Mouse (Mus musculus) regulatory T cell (primary cell): ENCODE data around the gene Nedd4.

Experiments
- in situ Hi-C: fragments of 300-600 bp; cut with MboI, MseI; formaldehyde crosslinking; loops from one replicate; pipeline ENCODE4 v1.15.1; 2025; ENCODE audit warnings: high pct_unique_total_duplicates

Gene Nedd4

DNA sequence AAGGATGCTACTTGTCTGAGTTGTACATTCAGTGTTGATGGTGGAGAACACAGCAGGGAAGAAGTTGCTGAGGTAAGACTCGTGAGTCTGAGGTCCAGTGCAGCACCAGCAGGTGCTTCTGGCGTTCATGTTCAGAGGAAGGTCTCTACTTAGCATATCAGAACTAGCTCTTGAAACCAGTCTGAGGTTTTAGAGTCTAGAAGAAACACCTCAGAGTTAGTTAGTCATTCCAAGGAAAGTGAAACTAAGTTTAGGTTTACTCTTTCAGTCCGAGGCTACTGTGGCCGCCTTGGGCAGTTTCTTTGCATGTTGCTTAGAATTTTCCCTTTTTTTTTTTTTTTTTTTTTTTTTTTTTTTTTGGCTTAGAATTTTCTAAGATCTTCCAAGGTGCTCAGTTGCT lies 16.6 kb downstream of the Nedd4 start:
- in situ Hi-C loops = no loop called here

DNA sequence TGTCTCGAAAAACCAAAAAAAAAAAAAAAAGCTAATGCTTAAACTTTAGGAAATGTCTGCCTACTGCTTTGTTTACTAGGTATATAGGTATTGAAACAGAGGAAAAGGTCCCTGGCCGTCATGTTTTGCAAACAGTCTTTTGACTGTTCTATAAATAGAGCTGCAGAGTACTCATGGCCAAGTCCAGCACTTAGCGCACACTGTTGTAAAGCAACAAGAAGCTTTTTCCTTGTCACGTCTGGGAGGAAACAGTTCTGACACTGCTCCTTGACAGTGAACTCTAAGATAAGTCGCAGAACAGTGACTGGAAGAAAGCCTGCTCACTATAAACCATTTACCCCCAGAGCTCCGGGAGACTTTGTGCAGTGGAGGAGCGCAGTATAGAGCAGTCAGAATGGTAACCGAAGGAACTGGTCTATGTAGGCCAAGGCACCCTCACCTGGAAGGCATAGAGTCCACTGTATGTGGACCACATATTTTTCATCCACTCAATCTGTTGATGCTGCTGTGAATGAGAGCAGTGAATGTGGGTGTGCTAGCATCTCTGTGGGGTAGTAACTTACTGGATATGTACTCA lies 19.6 kb downstream of the Nedd4 start:
- in situ Hi-C loops = no loop called here

DNA sequence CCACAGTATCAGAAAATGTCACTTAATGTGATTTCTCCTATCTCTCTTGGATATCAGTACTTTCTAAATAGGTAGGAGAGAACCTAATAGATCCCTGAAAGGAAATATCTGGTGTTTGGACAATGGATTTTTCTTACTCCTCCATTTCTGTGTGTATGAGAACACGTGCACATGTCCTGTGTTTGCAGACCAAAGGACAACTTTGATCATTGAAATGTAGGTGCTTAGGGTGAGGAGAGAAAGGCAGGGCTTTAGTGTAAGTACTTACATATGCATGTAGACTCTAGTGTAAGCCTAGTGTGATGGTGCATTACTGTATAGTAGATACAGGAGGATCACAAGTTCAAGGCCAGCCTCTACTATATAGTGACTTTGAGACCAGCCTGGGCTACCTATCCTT lies 21.1 kb downstream of the Nedd4 start:
- in situ Hi-C loops = no loop called here

DNA sequence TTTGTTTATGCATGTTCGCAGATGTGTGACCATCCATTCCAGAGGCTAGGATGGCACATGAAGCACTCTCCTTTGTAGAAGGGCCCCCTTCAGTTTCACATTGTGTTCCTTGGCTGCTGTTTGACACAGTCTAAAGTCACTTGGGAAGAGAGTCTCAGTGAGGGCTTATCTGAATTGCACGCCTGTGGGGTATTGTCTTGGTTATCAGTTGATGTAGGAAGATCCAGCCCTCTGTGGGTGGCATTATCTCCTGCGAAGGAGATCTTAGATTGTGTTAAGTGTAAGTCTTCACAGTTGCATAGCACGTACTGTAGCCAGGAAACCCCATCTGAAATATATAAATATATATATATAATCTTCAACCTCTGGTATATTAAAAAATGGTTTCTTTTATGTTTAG lies 23.1 kb downstream of the Nedd4 start:
- in situ Hi-C loops = no loop called here

DNA sequence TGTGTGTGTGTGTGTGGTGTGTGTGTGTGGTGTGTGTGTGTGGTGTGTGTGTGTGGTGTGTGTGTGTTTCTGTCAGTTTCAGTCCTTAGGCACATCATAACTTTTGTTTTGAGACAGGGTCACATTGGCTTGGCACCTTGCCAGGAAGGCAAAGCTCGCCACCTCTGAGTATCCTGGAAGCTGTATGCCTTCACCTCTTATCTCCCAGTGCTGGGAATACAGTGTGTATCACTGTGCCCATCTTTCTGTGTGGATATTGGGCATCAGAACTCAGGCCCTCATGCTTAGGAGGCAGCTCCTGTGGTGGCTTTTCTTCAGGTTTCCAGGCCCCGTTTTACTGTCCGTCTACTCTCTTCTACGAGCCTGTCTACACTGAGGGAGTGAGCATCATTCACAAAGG lies 24.4 kb downstream of the Nedd4 start:
- in situ Hi-C loops = no loop called here

DNA sequence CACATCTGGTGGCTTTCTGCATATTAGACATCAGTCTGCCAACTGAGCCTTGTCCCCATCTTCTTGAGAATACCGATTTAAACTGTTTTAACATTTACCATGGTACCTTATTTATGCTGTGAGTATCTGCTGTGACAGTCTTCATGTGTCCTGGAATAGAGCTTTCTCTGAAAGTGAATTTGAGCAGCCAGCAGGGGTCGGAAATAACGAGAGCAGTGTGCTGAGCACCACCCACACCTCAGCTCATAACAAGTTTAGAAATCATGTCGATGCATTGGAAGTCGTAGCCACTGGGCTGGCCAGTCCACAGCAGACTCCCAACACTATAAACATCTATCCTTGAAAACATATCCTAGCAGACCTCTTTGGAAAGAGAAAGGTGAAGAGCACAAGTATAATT lies 27.4 kb downstream of the Nedd4 start:
- in situ Hi-C loops = no loop called here

DNA sequence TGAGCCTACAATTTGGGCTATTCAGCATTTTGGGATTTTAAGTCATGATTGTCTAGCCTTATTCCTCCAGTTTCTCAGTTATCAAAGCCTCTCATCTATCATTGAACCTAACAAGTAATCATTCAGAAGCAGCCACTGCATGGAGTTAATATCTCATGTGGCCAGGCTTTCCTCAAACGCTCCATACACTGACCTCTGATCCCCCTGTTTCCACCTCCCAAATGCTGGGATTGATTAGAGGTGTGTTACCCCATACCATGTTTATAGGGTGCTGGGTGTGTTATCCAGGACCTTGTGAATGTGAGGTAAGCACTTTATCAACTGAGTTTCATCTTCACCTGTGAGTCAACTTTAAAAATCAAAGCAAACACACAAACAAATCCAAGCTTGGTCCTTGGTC lies 28.7 kb downstream of the Nedd4 start:
- in situ Hi-C loops = no loop called here

DNA sequence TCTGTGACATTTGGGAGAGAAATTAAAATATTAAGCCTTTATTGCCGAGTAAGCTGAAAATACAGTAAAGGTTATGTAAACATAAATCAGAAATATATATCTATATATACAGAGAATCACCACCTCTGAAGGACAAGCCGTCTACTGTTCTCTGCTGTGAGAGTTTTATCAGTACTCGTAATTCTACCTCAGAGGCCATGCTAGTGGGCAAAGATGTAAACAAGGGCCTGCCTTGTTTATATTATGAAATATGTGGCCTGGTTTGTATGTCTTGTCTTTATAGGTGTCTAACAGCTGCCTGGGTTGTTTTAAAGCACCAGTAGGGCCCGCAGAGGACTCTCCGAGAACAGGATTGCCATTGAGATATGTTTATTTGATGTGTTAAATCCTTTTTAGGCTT lies 29.8 kb downstream of the Nedd4 start:
- in situ Hi-C loops = no loop called here

DNA sequence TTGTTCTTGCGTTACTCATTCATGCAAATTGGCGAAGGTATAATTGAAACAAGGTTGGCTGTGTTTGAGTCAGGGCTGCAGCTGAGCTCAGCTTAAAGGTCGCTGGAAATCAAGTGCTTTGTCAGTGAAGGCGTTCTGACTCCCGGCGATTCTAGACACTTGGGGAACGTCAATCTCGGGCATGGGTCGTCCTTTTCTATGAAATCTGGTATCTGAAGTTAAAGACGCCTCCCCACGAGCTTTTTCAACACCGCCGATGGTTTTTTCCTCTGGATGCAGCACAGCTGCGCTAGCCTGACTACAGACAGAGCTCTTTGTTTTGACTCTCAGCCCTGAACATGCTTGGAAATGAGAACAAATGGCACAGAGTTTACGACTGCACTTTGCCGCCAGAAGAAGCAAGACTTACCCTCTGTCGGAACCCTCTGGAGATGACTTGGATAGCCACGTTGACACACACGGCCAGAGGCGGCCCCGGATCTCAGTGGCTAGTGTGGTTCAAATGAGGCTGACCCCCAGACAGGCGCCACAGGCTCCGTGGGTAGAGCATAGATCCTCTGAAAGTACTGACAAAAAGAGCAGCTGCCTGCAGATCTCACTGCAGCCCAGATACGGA lies 31.0 kb downstream of the Nedd4 start:
- in situ Hi-C loops = no loop called here

DNA sequence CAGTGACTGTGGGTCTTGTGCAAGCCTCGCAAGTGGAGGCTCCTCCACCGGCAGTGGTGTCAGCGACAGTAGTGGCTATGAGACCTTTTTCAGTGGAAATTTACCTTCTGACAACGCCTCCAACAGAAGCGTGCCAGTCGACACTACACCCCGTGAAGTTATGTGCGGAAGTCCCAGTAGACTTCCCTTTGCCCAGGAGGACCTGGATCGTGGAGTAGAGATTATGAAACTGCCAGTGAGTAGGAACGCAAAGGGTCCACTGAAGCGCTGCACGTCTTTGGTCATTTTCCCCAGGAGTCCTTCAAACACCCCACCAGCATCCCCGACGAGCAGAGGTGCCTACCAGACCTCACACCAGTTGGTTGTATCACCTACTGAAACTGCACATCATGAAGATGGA lies 31.7 kb downstream of the Nedd4 start:
- in situ Hi-C loops = no loop called here

DNA sequence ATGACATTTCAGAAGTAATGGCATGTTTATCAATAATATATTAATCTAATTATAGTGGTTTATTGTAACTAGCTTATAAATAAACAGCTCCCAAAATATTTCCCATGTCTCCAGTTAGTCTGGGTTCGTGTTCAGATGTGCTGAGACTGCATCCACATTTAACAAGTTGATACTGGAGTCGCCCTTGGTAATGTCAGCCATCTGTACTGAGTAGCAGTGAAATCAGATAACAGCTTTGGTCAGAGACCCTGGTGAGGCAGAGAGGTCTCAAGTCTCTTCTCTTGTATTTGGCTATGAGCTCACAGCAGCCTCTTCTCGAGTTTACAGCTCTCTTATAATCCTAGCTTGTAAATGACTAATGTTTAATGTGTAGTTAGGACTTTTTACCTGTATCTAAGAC lies 34.4 kb downstream of the Nedd4 start:
- in situ Hi-C loops = no loop called here

DNA sequence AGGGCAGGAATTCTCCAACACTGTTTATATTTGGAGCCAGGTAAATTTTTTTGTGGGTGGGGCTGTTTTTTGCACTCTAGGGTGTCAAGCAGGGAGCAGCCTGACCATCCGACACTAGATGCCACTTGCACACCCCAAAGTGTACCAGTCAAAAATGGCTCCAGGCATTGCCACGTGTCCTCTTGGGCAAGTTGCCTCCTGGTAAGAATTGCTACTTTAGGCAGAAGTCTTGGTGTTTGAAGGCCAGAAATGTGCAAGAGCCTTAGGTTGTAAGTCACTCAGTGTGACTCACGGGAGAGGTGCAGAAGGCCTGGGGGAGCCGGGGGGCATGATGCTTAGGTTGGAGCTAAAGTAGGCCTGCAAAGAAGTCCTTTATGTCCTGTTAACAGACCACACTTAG lies 35.6 kb downstream of the Nedd4 start:
- in situ Hi-C loops = no loop called here

DNA sequence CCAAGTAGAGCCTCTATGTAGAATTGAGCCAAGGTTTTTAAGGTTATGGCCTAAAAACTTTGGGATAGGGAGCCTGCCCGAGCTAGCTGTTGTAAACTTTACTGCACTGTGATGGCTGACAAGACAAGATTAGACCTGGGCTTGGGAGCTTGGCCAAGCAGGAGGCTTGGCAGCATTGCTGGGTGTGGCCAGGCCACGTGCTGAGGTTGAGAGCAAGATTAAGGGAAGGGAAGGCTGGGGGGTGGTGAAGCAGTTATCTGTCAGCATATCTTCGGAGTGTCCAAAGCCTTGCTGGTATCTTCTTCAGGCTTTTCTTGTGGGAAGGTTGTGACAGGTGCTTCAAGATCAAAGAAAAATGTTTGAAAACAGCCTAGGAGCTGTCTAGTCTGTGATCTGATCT lies 37.6 kb downstream of the Nedd4 start:
- in situ Hi-C loops = no loop called here

DNA sequence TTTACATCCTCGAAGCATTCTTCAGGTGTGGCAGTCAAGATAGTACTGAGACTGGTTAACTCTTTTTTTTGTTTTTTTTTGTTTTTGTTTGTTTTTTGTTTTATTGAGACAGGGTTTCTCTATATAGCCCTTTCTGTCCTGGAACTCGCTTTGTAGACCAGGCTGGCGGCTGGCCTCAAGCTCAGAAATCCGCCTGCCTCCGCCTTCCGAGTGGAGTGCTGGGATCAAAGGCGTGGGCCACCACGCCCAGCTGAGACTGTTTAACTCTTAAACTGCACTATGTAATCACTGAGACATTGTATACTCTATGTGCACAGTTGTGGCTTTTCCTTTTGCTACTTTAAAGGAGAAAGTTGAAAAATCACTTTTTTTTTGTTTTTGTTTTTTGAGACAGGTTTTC lies 39.3 kb downstream of the Nedd4 start:
- in situ Hi-C loops = no loop called here

DNA sequence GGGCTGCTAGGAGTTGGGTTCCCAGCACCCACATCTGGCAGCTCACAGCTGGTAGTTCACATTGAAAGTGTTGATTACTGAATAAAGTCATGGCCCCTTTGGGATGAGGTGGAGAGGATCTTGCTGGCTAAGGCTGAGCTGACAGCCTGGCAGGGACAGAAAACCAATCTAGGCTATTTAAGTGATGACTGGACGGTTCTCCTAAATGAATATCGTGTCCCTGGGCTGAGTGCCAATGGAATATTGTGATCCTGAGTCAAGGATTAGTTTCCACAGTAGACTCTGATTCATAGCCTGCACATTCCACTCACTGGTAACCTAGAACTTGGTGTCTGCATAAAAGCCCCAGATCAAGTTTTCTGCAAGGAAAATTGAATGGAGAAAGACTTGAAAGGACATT lies 39.9 kb downstream of the Nedd4 start:
- in situ Hi-C loops = no loop called here

DNA sequence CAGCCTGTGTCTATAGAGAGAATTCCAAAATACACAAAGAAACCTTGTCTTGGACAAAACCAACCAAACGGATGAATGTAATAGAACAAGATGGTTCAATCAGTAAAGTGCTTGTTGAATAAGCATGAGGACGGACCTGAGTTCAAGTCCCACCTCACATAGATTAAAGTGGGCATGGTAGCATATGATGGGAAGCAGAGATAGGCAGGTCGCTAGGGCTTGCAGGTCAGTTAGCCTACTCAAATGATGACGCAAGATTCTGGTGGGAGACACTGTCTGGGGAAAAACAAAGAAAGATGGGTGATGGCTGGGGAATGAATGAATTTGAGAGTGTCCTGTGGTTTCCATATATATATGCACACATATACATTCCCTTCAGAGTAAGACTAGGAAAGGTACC lies 41.0 kb downstream of the Nedd4 start:
- in situ Hi-C loops = no loop called here

DNA sequence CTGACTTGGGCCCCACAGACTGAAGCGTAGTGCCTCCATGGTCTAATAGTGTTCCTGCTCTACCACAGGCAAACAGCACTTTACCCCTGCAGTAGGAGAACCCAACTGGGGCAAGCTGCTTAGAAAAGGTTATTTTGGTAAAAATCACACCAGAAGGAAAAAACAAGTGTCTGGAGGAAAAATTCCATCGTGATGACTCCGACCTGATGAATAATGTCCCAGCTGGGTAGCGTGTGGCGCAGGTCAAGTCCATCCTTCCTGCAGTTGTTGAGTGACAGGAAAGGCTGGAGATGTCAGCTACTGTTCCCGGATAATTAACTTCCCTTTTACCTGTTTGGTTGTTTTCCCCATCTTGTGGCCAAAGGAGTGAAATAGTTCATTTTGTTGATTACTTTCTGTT lies 41.6 kb downstream of the Nedd4 start:
- in situ Hi-C loops = no loop called here

DNA sequence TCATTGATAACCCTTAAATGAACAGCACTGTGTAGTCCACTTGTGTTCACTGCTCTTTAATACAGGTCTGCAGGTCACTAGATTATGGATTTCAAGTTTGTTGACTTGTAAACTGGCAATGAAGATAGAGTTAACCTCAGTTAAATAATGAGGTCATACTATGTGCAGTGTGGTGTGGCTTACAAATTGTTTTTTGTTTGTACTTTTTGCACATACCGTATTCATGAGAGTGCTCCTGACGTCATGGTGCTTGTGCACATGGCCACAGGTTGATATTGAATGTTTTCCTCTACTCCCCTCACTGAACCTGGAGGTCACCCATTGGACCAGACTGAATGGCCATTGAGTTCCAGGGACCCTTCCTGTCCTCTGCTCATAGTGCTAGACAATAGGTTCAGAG lies 43.1 kb downstream of the Nedd4 start:
- in situ Hi-C loops = no loop called here

DNA sequence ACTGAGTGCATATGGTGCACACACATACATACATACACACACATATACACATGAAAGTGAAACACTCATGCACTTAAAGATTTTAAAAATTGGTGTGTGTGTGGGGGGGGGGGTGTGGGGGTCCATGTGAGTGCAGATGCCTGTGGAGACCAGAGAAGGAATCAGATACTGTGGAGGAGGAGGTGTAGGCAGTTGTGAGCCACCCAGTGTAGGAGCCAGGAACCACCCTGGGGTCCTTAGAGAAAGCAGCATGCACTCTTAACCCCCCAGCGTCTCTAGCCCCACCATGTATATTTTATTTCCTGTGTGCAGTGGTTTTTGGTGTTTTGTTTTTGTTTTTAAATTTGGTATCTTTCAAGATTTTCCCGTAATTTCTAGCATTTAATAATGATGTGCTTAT lies 45.9 kb downstream of the Nedd4 start:
- in situ Hi-C loops = no loop called here

DNA sequence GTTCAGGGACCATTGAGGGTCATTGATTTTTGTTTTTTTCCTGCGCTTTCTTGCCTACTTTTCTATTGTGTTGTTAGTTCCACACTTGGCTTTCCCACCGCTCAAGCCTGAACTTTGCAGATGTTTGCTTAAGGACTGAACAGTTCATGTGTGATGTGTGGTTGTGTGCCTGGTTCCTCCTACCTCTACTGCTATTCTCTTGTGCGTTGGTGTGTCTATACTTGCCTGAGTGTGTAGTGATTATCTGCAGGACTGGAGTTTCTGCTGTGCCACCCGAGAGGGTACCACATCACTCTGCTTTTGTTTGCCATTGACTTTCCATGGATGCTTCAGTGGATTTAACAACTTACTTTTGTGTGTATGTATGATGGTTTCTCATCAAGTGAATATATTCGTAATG lies 46.5 kb downstream of the Nedd4 start:
- in situ Hi-C loops = no loop called here

DNA sequence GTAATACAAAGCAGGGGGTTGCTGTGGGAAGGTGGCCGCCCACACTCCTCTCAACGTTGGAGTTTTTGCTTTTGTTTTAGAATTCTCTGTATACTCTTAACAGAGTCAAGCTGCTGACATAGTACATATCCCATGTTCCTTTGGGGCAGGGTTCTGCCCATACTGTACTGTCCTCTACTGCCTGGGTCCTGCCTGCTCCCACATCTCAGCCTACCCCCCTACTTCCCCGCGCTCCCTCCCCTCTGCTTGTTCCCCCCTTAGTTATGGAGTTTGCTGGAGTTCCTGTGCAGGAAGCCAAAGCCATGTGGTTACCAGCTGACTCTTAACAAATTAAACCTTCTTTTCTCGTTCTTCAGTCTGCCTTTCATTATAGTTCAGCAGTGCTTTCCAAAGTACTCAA lies 47.9 kb downstream of the Nedd4 start:
- in situ Hi-C loops = no loop called here

DNA sequence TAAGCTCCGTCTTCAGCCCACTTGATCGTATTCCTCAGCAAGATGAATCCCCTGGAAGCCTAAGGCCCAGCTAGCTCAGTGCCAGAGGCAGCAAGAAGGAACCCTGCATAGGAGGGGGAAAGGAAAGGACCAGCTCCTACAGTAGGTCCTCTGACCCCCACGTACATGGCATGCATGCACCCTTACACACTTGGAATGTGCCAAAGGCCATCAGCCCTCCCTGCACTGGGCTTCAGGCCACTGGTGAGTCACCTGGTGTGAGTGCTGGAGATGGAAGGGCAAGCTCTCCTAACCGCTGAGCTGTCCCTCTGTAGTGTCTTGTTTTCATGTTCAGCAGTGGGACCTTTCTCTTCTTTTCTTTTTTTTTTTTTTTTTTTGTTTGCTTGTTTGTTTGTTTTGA lies 52.8 kb downstream of the Nedd4 start:
- in situ Hi-C loops = no loop called here

DNA sequence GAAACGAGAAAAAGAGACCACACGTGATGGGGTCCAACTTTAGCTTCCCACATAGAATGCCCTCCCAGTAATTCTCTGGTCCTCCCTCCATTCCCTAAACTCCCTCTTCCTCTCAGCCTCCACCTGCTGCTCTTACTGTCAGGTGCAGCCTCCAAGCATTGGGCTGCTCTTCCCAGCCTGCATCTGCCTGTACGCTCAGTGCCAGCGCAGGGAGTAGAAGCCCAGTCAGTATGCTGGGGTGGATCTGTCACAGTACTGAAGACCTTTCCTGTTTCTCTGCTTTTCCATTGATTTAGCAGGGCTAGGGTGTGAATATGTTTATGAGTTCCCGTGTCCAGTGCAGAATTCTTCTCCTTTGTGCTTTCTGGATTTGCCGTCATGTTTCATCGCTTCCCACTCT lies 54.1 kb downstream of the Nedd4 start:
- in situ Hi-C loops = no loop called here

DNA sequence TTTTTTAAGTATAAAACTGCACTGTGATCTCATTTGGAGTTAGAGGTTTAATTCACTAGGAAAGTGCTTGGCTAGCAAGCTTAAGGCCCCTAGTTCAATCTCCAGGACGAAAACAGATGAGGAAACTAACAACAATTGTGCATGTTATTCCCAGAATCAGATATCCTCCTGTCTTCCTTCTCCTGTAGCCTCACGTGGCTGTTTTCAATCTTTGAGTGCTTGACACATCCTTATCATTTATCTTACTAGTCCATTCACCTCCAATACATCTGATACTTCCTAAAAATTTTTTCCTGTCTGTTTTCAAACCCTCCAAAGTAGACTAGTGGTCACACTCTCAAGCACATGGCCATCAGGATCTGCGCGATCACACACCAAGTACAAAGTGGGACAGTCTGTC lies 57.0 kb downstream of the Nedd4 start:
- in situ Hi-C loops = no loop called here
